Mouse (Mus musculus) heart, adult 2 months (tissue): Measurements from ENCODE around the gene Serpinc1.

Experiments
- CTCF ChIP-seq: fragments of 200-600 bp; IDR thresholded peaks from 2 replicates; pipeline ENCODE4 v1.8.1; 2022; ENCODE audit warnings: antibody characterized with exemption, mild to moderate bottlenecking, moderate library complexity
- POLR2A ChIP-seq: fragments of 200-500 bp; IDR thresholded peaks from 2 replicates; pipeline ENCODE4 v1.6.1; 2011; ENCODE audit warnings: mild to moderate bottlenecking, low read depth, low read length, control low read depth; ENCODE audit not compliant: insufficient read depth

- TF ChIP-seq CTCF (no peak), POLR2A (no peak)
These were observed 55.6 kb downstream of the Serpinc1 start for GRCm38 (mm10) chr1:161033856-161034434.
